Mouse (Mus musculus) stomach, postnatal 0 days (tissue): ENCODE measurements at regions not wholly inside any gene's neighbourhood (a gene's known extent, or its start where the extent isn't known, plus 50 kb on each side); places are given as distances from the start of the nearest gene placed in this dataset.

Experiments
- ATAC-seq: fragments of 200-750 bp; cut with Nextera tagmentation; 2 replicates; pipeline ENCODE4 v1.8.0; 2017; ENCODE audit not compliant: low FRiP score, low TSS enrichment
- DNase-seq: peaks from one replicate; pipeline ENCODE4 v3.0.0-alpha.2; 2016; ENCODE audit warnings: low spot score
- H3K27ac ChIP-seq: fragments of 300-500 bp; sonication (generic); replicated peaks from 2 replicates; pipeline ENCODE4 v1.5.1; 2014; ENCODE audit warnings: mild to moderate bottlenecking, control low read depth
- H3K27me3 ChIP-seq: fragments of 300-500 bp; sonication (generic); 2 replicates; pipeline ENCODE4 v1.6.1; 2014; ENCODE audit warnings: low read length; ENCODE audit not compliant: control insufficient read depth, insufficient read depth
- H3K36me3 ChIP-seq: fragments of 300-500 bp; sonication (generic); 2 replicates; pipeline ENCODE4 v1.6.1; 2014; ENCODE audit warnings: low read length, mixed read lengths; ENCODE audit not compliant: control insufficient read depth, insufficient read depth
- H3K4me1 ChIP-seq: fragments of 300-500 bp; sonication (generic); replicated peaks from 2 replicates; pipeline ENCODE4 v1.6.1; 2014; ENCODE audit warnings: antibody characterized with exemption; ENCODE audit not compliant: control insufficient read depth, insufficient read depth
- H3K4me2 ChIP-seq: fragments of 300-500 bp; sonication (generic); replicated peaks from 2 replicates; pipeline ENCODE4 v1.6.1; 2014; ENCODE audit warnings: low read depth, mild to moderate bottlenecking, control low read depth, moderate library complexity
- H3K4me3 ChIP-seq: fragments of 300-500 bp; sonication (generic); 2 replicates; pipeline ENCODE4 v1.5.1; 2014; ENCODE audit warnings: low read depth, low read length, control low read depth
- H3K9ac ChIP-seq: fragments of 300-500 bp; sonication (generic); 2 replicates; pipeline ENCODE4 v1.6.1; 2014; ENCODE audit warnings: mild to moderate bottlenecking, low read length, control low read depth, mixed read lengths
- H3K9me3 ChIP-seq: fragments of 300-500 bp; sonication (generic); 2 replicates; pipeline ENCODE4 v1.6.1; 2016; ENCODE audit warnings: low read length; ENCODE audit not compliant: control insufficient read depth
- CTCF ChIP-seq: IDR thresholded peaks from 2 replicates; pipeline ENCODE4 v1.5.1; 2016; ENCODE audit warnings: antibody characterized with exemption, low read depth, mild to moderate bottlenecking, moderate library complexity
- EP300 ChIP-seq: optimal IDR thresholded peaks from 2 replicates; pipeline ENCODE3; 2016; ENCODE audit warnings: antibody characterized with exemption
- WGBS: fragments of 180-500 bp; shearing (Covaris S2); extraction: QIAGEN DNeasy Blood & Tissue Kit; methylation state at CpG from one replicate; pipeline ENCODE4 v1.1.7; 2014; 5-methylcytosine and 5-hydroxymethylcytosine counted together

DNA sequence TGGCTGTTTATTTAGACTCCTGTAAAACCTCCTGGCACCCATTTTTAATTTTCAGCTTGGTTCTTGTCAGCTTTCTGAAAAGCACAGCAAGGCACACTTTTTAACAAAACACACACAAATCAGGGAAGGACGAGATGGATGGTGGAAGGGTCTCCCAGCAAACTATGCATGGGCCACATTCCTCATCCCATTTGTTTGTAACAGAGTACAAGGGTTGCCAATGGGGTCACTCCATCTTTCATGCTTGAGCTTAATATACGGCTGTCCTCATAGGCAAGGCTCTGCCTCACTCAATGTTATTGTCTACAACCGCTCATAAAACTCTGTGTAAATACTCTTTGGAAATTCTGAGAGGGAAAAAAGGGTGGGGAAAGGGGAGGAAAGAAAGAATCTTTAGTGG, 347.9 kb upstream of the Slc24a2 start:
- DNase-seq (no peak), ATAC-seq (no peak)
- Histone ChIP-seq H3K4me2 (no peak overlapping the region), H3K4me3 (no peak overlapping the region), H3K36me3 (no peaks in the 10 kb centered on the region), H3K9ac (no peak overlapping the region), H3K27me3 (no peaks in the 10 kb centered on the region), H3K9me3 (no peaks in the 10 kb centered on the region), H3K4me1 (no peaks in the 10 kb centered on the region), H3K27ac (no peak overlapping the region)
- 18% methylated on average over 3 of the region's 3 CpGs for WGBS
- TF ChIP-seq EP300 (no peak), CTCF (no peak)

DNA sequence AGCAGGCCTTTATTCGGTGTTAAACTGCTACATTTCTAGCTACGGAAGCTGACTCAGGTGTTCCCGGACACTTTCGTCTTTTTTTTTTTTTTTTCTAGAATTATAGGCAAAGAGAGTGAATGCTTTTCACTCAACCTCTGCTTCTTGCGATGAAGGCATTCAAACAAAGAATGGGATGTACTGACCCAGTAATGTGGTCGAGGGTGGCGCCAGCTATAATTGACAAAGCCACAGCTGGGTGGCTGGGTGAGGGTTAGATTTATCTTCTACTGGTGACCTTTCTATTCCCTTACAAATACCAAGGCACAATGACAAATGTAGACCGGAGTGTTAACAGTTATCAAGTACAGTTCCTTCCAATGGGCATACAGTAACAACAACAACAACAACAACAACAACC, 340.7 kb upstream of the Slc24a2 start:
- DNase-seq: no peak
- no peaks in the 10 kb centered on the region for H3K4me1 ChIP-seq
- no peak overlapping the region for H3K27ac ChIP-seq
- no peak overlapping the region for H3K9ac ChIP-seq
- H3K9me3 ChIP-seq: no peaks in the 10 kb centered on the region
- H3K4me2 ChIP-seq: no peak overlapping the region
- ATAC-seq: no peak
- H3K4me3 ChIP-seq: no peak overlapping the region
- H3K27me3 ChIP-seq: no peaks in the 10 kb centered on the region
- TF ChIP-seq CTCF: no peak
- no peak for TF ChIP-seq EP300
- no peaks in the 10 kb centered on the region for H3K36me3 ChIP-seq
- WGBS: 84% methylated on average over 8 of the region's 8 CpGs

DNA sequence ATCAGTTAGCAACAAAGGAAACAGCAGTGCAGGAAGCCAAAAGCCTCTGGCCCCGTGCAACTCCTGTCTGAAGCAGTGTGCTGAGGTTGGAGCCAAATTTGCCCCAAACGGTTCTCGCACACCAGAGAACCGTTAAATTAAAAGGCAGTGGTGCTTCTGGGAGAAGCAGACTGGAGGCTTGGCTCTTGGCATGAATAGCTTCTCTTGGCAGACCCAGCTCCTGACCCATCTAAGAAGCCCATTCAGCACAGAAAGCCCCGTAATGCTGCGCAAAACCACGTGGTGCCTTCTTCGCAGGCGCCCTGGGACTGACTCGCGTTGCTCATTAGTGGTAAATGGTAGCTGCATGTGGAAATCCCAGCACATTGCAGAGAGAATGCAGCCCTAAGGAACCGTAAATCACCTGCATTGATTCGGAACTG, 340.2 kb upstream of the Slc24a2 start:
- Histone ChIP-seq H3K4me3 (no peak overlapping the region), H3K4me1 (no peaks in the 10 kb centered on the region), H3K9me3 (no peaks in the 10 kb centered on the region), H3K4me2 (no peak overlapping the region), H3K27ac (no peak overlapping the region), H3K36me3 (no peaks in the 10 kb centered on the region), H3K27me3 (no peaks in the 10 kb centered on the region), H3K9ac (no peak overlapping the region)
- WGBS: 67% methylated on average over 13 of the region's 13 CpGs
- TF ChIP-seq EP300 (no peak), CTCF (no peak)
- no peak for DNase-seq
- ATAC-seq: no peak

DNA sequence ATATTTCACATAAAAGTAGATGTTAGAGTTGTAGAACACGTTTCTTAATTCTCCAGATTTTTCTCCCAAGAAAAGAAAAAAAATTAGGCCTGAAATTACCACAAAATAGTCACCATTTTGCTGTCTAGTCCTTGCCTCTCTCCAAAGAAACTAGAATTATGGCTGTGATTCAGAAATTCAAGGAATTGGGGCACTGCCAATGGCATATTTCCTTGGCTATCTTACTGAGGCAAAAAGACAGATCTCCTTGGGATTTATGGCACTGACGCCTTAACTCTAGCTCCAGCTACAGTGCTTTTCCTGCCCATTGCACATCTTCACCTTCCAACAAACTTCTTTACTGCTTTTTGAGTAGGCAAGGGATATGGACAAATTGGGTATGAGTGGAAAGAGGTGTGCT, 336.3 kb upstream of the Slc24a2 start:
- Histone ChIP-seq H3K27me3 (no peaks in the 10 kb centered on the region), H3K4me2 (no peak overlapping the region), H3K4me3 (no peak overlapping the region), H3K4me1 (no peaks in the 10 kb centered on the region), H3K27ac (no peak overlapping the region), H3K9ac (no peak overlapping the region), H3K36me3 (no peaks in the 10 kb centered on the region), H3K9me3 (no peaks in the 10 kb centered on the region)
- WGBS: 63% methylated on average over 2 of the region's 2 CpGs
- DNase-seq (no peak), ATAC-seq (no peak)
- no peak for TF ChIP-seq CTCF
- TF ChIP-seq EP300: no peak

DNA sequence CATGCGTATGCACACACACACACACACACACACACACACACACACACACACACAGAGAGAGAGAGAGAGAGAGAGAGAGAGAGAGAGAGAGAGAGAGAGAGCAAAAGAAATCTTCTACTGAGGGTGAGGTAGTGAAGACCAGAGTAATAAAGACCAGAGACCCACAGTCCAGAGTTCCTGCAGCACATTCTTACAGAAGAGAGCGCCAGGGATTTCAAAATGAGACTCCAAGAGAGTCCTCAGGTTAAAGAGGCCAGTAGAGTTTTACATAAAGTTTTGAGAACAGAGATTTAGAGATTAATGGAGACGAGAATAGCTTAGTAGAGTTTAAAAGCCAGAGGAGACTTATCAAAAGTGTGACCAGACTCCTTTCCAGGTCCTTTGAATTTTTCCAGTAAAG, 324.6 kb upstream of the Slc24a2 start:
- Histone ChIP-seq H3K27me3 (no peaks in the 10 kb centered on the region), H3K4me1 (no peaks in the 10 kb centered on the region), H3K27ac (no peak overlapping the region), H3K9me3 (no peaks in the 10 kb centered on the region), H3K9ac (no peak overlapping the region), H3K4me3 (no peak overlapping the region), H3K4me2 (no peak overlapping the region), H3K36me3 (no peaks in the 10 kb centered on the region)
- DNase-seq (no peak), ATAC-seq (no peak)
- 51% methylated on average over 3 of the region's 3 CpGs for WGBS
- TF ChIP-seq EP300: no peak
- TF ChIP-seq CTCF: no peak
